Mouse (Mus musculus): ENCODE results near the gene Ift74. TPM values are rescaled to one million over a fixed set of nuclear protein-coding genes. Genes with fewer than 3 reads are reported as not detected.
A peak's percentile ranks its signal among the peaks of the same experiment; 100 is the strongest.

Gene Ift74
- polyA plus RNA-seq, 1 experiment, result 2.0 TPM

DNA sequence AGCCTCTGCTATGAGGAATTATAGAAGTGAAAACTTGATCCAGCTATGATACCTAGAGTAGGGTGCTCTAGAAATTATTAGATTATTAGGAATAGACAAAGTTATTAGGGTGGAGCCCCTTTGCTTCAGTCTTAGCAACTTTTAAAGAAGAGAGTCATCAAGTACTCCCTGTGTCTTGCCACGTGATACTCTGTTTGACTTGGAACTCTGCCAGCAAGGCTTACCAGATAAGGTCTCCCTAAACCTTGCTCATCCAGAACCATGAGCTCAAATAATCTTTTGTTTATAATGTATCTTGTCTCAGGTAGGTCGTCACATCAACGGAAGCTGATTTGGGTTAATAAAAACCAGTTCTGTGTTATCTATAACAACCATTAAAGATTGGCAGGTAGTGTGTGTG lies 82.1 kb downstream of the Ift74 start:
- WGBS, result 39% methylated on average over 3 of the region's 3 CpGs

DNA sequence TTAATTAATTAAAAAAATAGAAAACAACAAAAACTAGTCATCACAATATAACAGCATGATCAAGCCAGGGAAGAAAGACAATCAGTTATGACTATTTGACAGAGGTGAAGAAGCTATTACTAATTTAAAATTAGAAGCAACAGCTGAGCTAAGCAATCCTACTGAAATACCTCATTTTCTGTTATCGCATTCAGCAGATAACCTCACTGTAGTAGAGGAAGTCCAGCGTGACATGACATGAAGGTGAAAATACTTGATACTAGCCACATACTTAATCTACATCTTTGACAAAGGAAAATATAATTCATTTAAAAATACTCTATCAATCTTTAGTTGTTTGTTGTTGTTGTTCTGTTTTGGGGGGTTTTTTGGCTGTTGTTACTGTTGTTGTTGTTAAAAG lies 96.7 kb downstream of the Ift74 start:
- H3K27ac ChIP-seq (ENCODE audit: insufficient read depth, low read depth, low read length), result peak overlapping the region; percentile 80

More for the DNA sequence above, 82.1 kb downstream of the Ift74 start:
- Histone ChIP-seq H3K4me1 (ENCODE audit: control insufficient read depth, insufficient read depth, low read length) (no peaks in the 10 kb centered on the region), H3K27me3 (replicated peaks; ENCODE audit: control insufficient read depth, insufficient read depth, low read length) (no peaks in the 10 kb centered on the region), H3K36me3 (ENCODE audit: control insufficient read depth, insufficient read depth, low read length) (no peaks in the 10 kb centered on the region), H3K27ac (ENCODE audit: insufficient read depth, low read depth, low read length) (no peak overlapping the region), H3K4me3 (ENCODE audit: insufficient read depth, low read depth, low read length) (no peak overlapping the region)
- TF ChIP-seq POLR2A (IDR thresholded peaks at IDR 0.05; ENCODE audit: low read depth, low read length) (no peak), CTCF (conservative IDR thresholded peaks at IDR 0.05; ENCODE audit: insufficient read depth, insufficient read length, low read depth, low read length) (no peak)
- peak; percentile 16 for DNase-seq

DNA sequence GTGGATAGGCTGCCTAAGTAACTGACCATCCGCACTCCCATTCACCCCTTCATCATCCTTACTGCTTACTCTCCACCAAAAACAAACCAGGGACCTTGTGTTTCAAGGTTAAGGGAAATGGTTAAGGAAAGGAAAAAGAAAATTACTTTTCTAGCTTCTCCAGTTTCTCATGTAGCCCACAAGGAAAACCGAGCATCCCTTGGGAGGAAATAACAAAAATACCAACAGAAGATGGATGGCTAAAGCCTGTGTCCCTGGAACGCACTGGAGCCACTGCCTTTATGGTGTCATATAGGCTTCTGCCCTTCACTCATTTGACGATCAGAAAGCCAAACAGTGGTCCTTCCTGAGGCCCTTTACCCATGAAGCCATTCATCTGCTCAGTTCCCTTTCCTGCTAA lies 97.1 kb downstream of the Ift74 start:
- H3K4me1 ChIP-seq (ENCODE audit: control insufficient read depth, insufficient read depth, low read length), result no peaks in the 10 kb centered on the region
- no peak overlapping the region for H3K4me3 ChIP-seq (ENCODE audit: insufficient read depth, low read depth, low read length)
- H3K27me3 ChIP-seq (replicated peaks; ENCODE audit: control insufficient read depth, insufficient read depth, low read length), result no peaks in the 10 kb centered on the region
- no peaks in the 10 kb centered on the region for H3K36me3 ChIP-seq (ENCODE audit: control insufficient read depth, insufficient read depth, low read length)
- DNase-seq, result peak; percentile 70
- TF ChIP-seq CTCF (conservative IDR thresholded peaks at IDR 0.05; ENCODE audit: insufficient read depth, insufficient read length, low read depth, low read length), result no peak
- H3K27ac ChIP-seq (ENCODE audit: insufficient read depth, low read depth, low read length), result peak overlapping the region; percentile 80
- 33% methylated on average over 4 of the region's 4 CpGs for WGBS

More for the DNA sequence above, 96.7 kb downstream of the Ift74 start:
- Histone ChIP-seq H3K4me3 (ENCODE audit: insufficient read depth, low read depth, low read length) (no peak overlapping the region), H3K27me3 (replicated peaks; ENCODE audit: control insufficient read depth, insufficient read depth, low read length) (no peaks in the 10 kb centered on the region), H3K4me1 (ENCODE audit: control insufficient read depth, insufficient read depth, low read length) (no peaks in the 10 kb centered on the region), H3K36me3 (ENCODE audit: control insufficient read depth, insufficient read depth, low read length) (no peaks in the 10 kb centered on the region)
- TF ChIP-seq POLR2A (IDR thresholded peaks at IDR 0.05; ENCODE audit: low read depth, low read length) (no peak), CTCF (conservative IDR thresholded peaks at IDR 0.05; ENCODE audit: insufficient read depth, insufficient read length, low read depth, low read length) (no peak)
- DNase-seq, result no peak
- 80% methylated on average over 2 of the region's 2 CpGs for WGBS

DNA sequence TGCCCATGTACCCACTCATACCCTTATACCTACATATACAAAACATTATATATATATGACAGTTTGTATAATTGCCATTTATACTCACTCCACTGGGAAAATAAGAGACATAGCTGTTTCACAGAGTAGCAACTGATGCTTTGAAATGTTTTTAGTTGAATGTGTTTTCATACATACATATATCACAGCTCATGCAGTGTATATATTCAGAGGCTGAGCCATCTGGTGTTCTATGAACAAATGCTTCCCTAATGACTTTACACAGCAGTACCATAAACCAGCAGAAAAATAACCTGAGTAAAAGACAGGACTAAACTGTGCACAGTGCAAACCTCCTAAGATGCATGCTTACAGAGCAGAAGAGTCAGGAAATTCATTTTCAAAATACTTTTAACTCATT lies 99.5 kb downstream of the Ift74 start:
- no peak overlapping the region for H3K27ac ChIP-seq (ENCODE audit: insufficient read depth, low read depth, low read length)
- no peak for TF ChIP-seq CTCF (conservative IDR thresholded peaks at IDR 0.05; ENCODE audit: insufficient read depth, insufficient read length, low read depth, low read length)
- no peak for TF ChIP-seq POLR2A (IDR thresholded peaks at IDR 0.05; ENCODE audit: low read depth, low read length)
- H3K27me3 ChIP-seq (replicated peaks; ENCODE audit: control insufficient read depth, insufficient read depth, low read length), result no peaks in the 10 kb centered on the region
- H3K4me1 ChIP-seq (ENCODE audit: control insufficient read depth, insufficient read depth, low read length), result no peaks in the 10 kb centered on the region
- no peak overlapping the region for H3K4me3 ChIP-seq (ENCODE audit: insufficient read depth, low read depth, low read length)
- no peak for DNase-seq
- H3K36me3 ChIP-seq (ENCODE audit: control insufficient read depth, insufficient read depth, low read length), result no peaks in the 10 kb centered on the region

DNA sequence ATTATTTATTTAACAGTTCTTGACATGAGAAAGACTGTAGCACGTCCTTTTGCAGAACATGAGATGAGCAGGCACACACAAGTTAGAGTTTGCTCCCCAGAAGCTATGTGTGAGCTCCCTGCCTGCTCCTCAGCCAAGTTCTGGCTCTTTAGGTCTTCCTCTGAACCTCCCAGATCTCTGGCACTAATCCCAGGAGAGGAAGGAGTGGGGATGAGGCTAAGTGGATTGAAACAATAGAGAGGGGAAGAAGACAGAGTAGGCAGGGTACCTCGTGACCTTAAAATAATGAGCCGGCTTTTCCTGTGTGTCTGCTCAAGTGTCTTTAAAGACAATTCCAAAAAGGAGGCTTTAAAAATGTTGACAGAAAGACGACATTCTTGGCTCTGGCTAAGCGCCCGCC lies 100.9 kb downstream of the Ift74 start:
- no peak for TF ChIP-seq POLR2A (IDR thresholded peaks at IDR 0.05; ENCODE audit: low read depth, low read length)
- no peak for TF ChIP-seq CTCF (conservative IDR thresholded peaks at IDR 0.05; ENCODE audit: insufficient read depth, insufficient read length, low read depth, low read length)
- Histone ChIP-seq H3K4me1 (ENCODE audit: control insufficient read depth, insufficient read depth, low read length) (no peaks in the 10 kb centered on the region), H3K4me3 (ENCODE audit: insufficient read depth, low read depth, low read length) (no peak overlapping the region), H3K27ac (ENCODE audit: insufficient read depth, low read depth, low read length) (0 out of 2 replicates have a peak overlapping the region, but pooled peaks have one; percentile 47), H3K36me3 (ENCODE audit: control insufficient read depth, insufficient read depth, low read length) (no peaks in the 10 kb centered on the region), H3K27me3 (replicated peaks; ENCODE audit: control insufficient read depth, insufficient read depth, low read length) (no peaks in the 10 kb centered on the region)
- 51% methylated on average over 6 of the region's 6 CpGs for WGBS
- peak; percentile 83 for DNase-seq

DNA sequence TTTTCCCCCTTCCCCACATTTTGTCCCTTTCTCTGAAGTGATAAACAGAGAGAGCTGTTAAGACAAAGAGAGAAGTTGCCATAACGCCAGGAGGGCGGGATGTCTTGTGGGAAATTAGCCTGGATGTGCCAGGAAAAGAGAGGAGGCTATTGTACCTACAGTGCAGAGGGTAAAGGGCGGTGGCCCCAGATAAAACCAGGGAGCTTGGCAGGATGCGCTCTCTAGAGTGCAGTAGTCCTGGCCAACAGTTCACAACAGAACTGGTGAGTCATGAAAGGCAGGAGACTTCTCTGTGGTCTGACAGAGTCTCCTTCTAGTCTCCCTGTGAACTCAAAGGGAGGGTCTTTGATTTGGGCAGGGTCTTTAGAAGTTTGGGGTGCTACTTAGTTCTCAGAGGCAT lies 111.5 kb downstream of the Ift74 start:
- H3K27ac ChIP-seq (ENCODE audit: insufficient read depth, low read depth, low read length), result no peak overlapping the region
- H3K36me3 ChIP-seq (ENCODE audit: control insufficient read depth, insufficient read depth, low read length), result no peaks in the 10 kb centered on the region
- TF ChIP-seq CTCF (conservative IDR thresholded peaks at IDR 0.05; ENCODE audit: insufficient read depth, insufficient read length, low read depth, low read length), result no peak
- no peak for TF ChIP-seq POLR2A (IDR thresholded peaks at IDR 0.05; ENCODE audit: low read depth, low read length)
- peak; percentile 27 for DNase-seq
- no peak overlapping the region for H3K4me3 ChIP-seq (ENCODE audit: insufficient read depth, low read depth, low read length)
- H3K27me3 ChIP-seq (replicated peaks; ENCODE audit: control insufficient read depth, insufficient read depth, low read length), result no peaks in the 10 kb centered on the region
- no peaks in the 10 kb centered on the region for H3K4me1 ChIP-seq (ENCODE audit: control insufficient read depth, insufficient read depth, low read length)
- 63% methylated on average over 4 of the region's 4 CpGs for WGBS

DNA sequence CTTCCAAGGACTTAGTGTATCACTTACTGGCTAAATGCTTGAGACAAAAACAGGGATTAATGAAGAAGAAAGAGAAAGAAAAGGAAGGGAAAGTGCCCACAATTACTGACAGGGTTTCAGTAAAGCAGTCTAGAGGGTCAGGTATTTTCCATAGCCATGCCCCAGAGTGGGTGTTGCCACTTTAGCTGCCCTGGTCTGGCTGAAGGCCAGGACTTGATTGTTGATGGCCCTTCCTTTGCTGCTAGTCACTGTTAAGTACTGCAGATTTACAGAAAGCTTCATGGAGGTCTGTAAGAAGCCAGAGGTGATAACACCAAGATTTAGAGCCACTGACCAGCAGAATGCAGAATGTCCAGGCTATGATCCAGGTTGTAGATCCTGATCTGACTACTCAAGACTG lies 118.4 kb downstream of the Ift74 start:
- Histone ChIP-seq H3K27me3 (replicated peaks; ENCODE audit: control insufficient read depth, insufficient read depth, low read length) (no peaks in the 10 kb centered on the region), H3K4me1 (ENCODE audit: control insufficient read depth, insufficient read depth, low read length) (0 out of 2 replicates have a peak, but pooled peaks cover 2% of the 10 kb centered on the region), H3K27ac (ENCODE audit: insufficient read depth, low read depth, low read length) (no peak overlapping the region), H3K36me3 (ENCODE audit: control insufficient read depth, insufficient read depth, low read length) (no peaks in the 10 kb centered on the region), H3K4me3 (ENCODE audit: insufficient read depth, low read depth, low read length) (no peak overlapping the region)
- DNase-seq, result peak; percentile 46
- TF ChIP-seq CTCF (conservative IDR thresholded peaks at IDR 0.05; ENCODE audit: insufficient read depth, insufficient read length, low read depth, low read length) (no peak), POLR2A (IDR thresholded peaks at IDR 0.05; ENCODE audit: low read depth, low read length) (no peak)
